Mouse (Mus musculus): ENCODE results near the gene Batf3. TPM values are rescaled to one million over a fixed set of nuclear protein-coding genes. Genes with fewer than 3 reads are reported as not detected.
"Not testable (repeated sequence)": the region's sequence is repeated elsewhere in the genome, so short reads cannot be mapped to it uniquely, and the experiment has no call there.

Gene Batf3
- polyA plus RNA-seq, 1 experiment from 2014 or later, result 12.4 TPM

- H3K27ac ChIP-seq (ENCODE audit: low read depth, low read length), result no peak overlapping the region
- H3K4me3 ChIP-seq (ENCODE audit: low read length), result no peak overlapping the region
- no peaks in the 10 kb centered on the region for H3K4me1 ChIP-seq (ENCODE audit: control insufficient read depth, insufficient read depth, low read length)
- H3K9ac ChIP-seq (ENCODE audit: low read depth, low read length), result no peak overlapping the region
- ATAC-seq (ENCODE audit: low FRiP score, low TSS enrichment), result no peak
- no peak overlapping the region for H3K4me2 ChIP-seq (replicated peaks; ENCODE audit: low read depth, low read length)
- no peaks in the 10 kb centered on the region for H3K36me3 ChIP-seq (ENCODE audit: control insufficient read depth, insufficient read depth, low read length)
- no peaks in the 10 kb centered on the region for H3K27me3 ChIP-seq (ENCODE audit: control insufficient read depth, insufficient read depth, low read length)
- WGBS, result 53% methylated on average over 5 of the region's 5 CpGs
- peaks cover 8% of the 10 kb centered on the region; the same call in 1 of the 2 replicates for H3K9me3 ChIP-seq (ENCODE audit: control insufficient read depth, low read length)
These were observed 35.3 kb downstream of the Batf3 start for GRCm38 (mm10) chr1:191132934-191133333.

GRCm38 (mm10) chr1:191135406-191135805 lies 37.8 kb downstream of the Batf3 start:
- ATAC-seq (ENCODE audit: low FRiP score, low TSS enrichment), result no peak
- Histone ChIP-seq H3K27ac (ENCODE audit: low read depth, low read length) (no peak overlapping the region), H3K4me2 (replicated peaks; ENCODE audit: low read depth, low read length) (no peak overlapping the region), H3K9me3 (ENCODE audit: control insufficient read depth, low read length) (no peaks in the 10 kb centered on the region), H3K4me3 (ENCODE audit: low read length) (no peak overlapping the region), H3K36me3 (ENCODE audit: control insufficient read depth, insufficient read depth, low read length) (no peaks in the 10 kb centered on the region), H3K4me1 (ENCODE audit: control insufficient read depth, insufficient read depth, low read length) (no peaks in the 10 kb centered on the region), H3K9ac (ENCODE audit: low read depth, low read length) (no peak overlapping the region), H3K27me3 (ENCODE audit: control insufficient read depth, insufficient read depth, low read length) (no peaks in the 10 kb centered on the region)
- 48% methylated on average over 4 of the region's 4 CpGs for WGBS

GRCm38 (mm10) chr1:191138436-191138835 lies 40.8 kb downstream of the Batf3 start:
- Histone ChIP-seq H3K9me3 (ENCODE audit: control insufficient read depth, low read length) (no peaks in the 10 kb centered on the region), H3K4me2 (replicated peaks; ENCODE audit: low read depth, low read length) (no peak overlapping the region), H3K4me3 (ENCODE audit: low read length) (no peak overlapping the region), H3K9ac (ENCODE audit: low read depth, low read length) (no peak overlapping the region), H3K36me3 (ENCODE audit: control insufficient read depth, insufficient read depth, low read length) (no peaks in the 10 kb centered on the region), H3K27ac (ENCODE audit: low read depth, low read length) (no peak overlapping the region), H3K27me3 (ENCODE audit: control insufficient read depth, insufficient read depth, low read length) (no peaks in the 10 kb centered on the region), H3K4me1 (ENCODE audit: control insufficient read depth, insufficient read depth, low read length) (no peaks in the 10 kb centered on the region)
- 94% methylated on average over 4 of the region's 4 CpGs for WGBS
- no peak for ATAC-seq (ENCODE audit: low FRiP score, low TSS enrichment)

GRCm38 (mm10) chr1:191138874-191139495 lies 41.3 kb downstream of the Batf3 start:
- 75% methylated on average over 7 of the region's 7 CpGs for WGBS

GRCm38 (mm10) chr1:191140983-191141382 lies 43.3 kb downstream of the Batf3 start:
- ATAC-seq (ENCODE audit: low FRiP score, low TSS enrichment), result no peak
- H3K9ac ChIP-seq (ENCODE audit: low read depth, low read length), result no peak overlapping the region
- 76% methylated on average over 8 of the region's 8 CpGs for WGBS
- H3K36me3 ChIP-seq (ENCODE audit: control insufficient read depth, insufficient read depth, low read length), result no peaks in the 10 kb centered on the region
- H3K9me3 ChIP-seq (ENCODE audit: control insufficient read depth, low read length), result no peaks in the 10 kb centered on the region
- no peak overlapping the region for H3K27ac ChIP-seq (ENCODE audit: low read depth, low read length)
- no peak overlapping the region for H3K4me3 ChIP-seq (ENCODE audit: low read length)
- H3K4me1 ChIP-seq (ENCODE audit: control insufficient read depth, insufficient read depth, low read length), result no peaks in the 10 kb centered on the region
- H3K4me2 ChIP-seq (replicated peaks; ENCODE audit: low read depth, low read length), result no peak overlapping the region
- no peaks in the 10 kb centered on the region for H3K27me3 ChIP-seq (ENCODE audit: control insufficient read depth, insufficient read depth, low read length)

More at GRCm38 (mm10) chr1:191138874-191139495, 41.3 kb downstream of the Batf3 start:
- no peak for ATAC-seq (ENCODE audit: low FRiP score, low TSS enrichment)
- H3K36me3 ChIP-seq (ENCODE audit: control insufficient read depth, insufficient read depth, low read length), result no peaks in the 10 kb centered on the region
- H3K9me3 ChIP-seq (ENCODE audit: control insufficient read depth, low read length), result no peaks in the 10 kb centered on the region
- H3K27me3 ChIP-seq (ENCODE audit: control insufficient read depth, insufficient read depth, low read length), result no peaks in the 10 kb centered on the region
- no peak overlapping the region for H3K4me2 ChIP-seq (replicated peaks; ENCODE audit: low read depth, low read length)
- H3K4me1 ChIP-seq (ENCODE audit: control insufficient read depth, insufficient read depth, low read length), result no peaks in the 10 kb centered on the region
- H3K9ac ChIP-seq (ENCODE audit: low read depth, low read length), result no peak overlapping the region
- H3K27ac ChIP-seq (ENCODE audit: low read depth, low read length), result no peak overlapping the region
- no peak overlapping the region for H3K4me3 ChIP-seq (ENCODE audit: low read length)

- not testable (repeated sequence) for H3K4me3 ChIP-seq (ENCODE audit: low read length); H3K4me2 ChIP-seq (replicated peaks; ENCODE audit: low read depth, low read length); H3K9me3 ChIP-seq (ENCODE audit: control insufficient read depth, low read length); H3K36me3 ChIP-seq (ENCODE audit: control insufficient read depth, insufficient read depth, low read length); H3K27ac ChIP-seq (ENCODE audit: low read depth, low read length); H3K27me3 ChIP-seq (ENCODE audit: control insufficient read depth, insufficient read depth, low read length); H3K4me1 ChIP-seq (ENCODE audit: control insufficient read depth, insufficient read depth, low read length); ATAC-seq (ENCODE audit: low FRiP score, low TSS enrichment); H3K9ac ChIP-seq (ENCODE audit: low read depth, low read length)
- WGBS, result 86% methylated on average over 5 of the region's 5 CpGs
These were observed 51.8 kb downstream of the Batf3 start for GRCm38 (mm10) chr1:191149489-191149888.

- Histone ChIP-seq H3K9me3 (ENCODE audit: control insufficient read depth, low read length) (0 out of 2 replicates have a peak, but pooled peaks cover under 1% of the 10 kb centered on the region), H3K4me3 (ENCODE audit: low read length) (no peak overlapping the region), H3K4me1 (ENCODE audit: control insufficient read depth, insufficient read depth, low read length) (peaks cover 8% of the 10 kb centered on the region), H3K27me3 (ENCODE audit: control insufficient read depth, insufficient read depth, low read length) (no peaks in the 10 kb centered on the region), H3K4me2 (replicated peaks; ENCODE audit: low read depth, low read length) (no peak overlapping the region), H3K27ac (ENCODE audit: low read depth, low read length) (no peak overlapping the region), H3K36me3 (ENCODE audit: control insufficient read depth, insufficient read depth, low read length) (no peaks in the 10 kb centered on the region), H3K9ac (ENCODE audit: low read depth, low read length) (no peak overlapping the region)
- 60% methylated on average over 8 of the region's 8 CpGs for WGBS
- ATAC-seq (ENCODE audit: low FRiP score, low TSS enrichment), result no peak
These were observed 53.4 kb downstream of the Batf3 start for GRCm38 (mm10) chr1:191150924-191151605.

- Histone ChIP-seq H3K4me2 (replicated peaks; ENCODE audit: low read depth, low read length) (no peak overlapping the region), H3K4me1 (ENCODE audit: control insufficient read depth, insufficient read depth, low read length) (peaks cover 8% of the 10 kb centered on the region), H3K27me3 (ENCODE audit: control insufficient read depth, insufficient read depth, low read length) (no peaks in the 10 kb centered on the region), H3K4me3 (ENCODE audit: low read length) (no peak overlapping the region), H3K27ac (ENCODE audit: low read depth, low read length) (no peak overlapping the region), H3K36me3 (ENCODE audit: control insufficient read depth, insufficient read depth, low read length) (no peaks in the 10 kb centered on the region), H3K9ac (ENCODE audit: low read depth, low read length) (no peak overlapping the region), H3K9me3 (ENCODE audit: control insufficient read depth, low read length) (peaks cover 13% of the 10 kb centered on the region; the same call in 1 of the 2 replicates)
- 0 out of 2 replicates have a peak, but pooled peaks have one; percentile 55 for ATAC-seq (ENCODE audit: low FRiP score, low TSS enrichment)
- 18% methylated on average over 4 of the region's 4 CpGs for WGBS
These were observed 55.4 kb downstream of the Batf3 start for GRCm38 (mm10) chr1:191153052-191153451.

GRCm38 (mm10) chr1:191154314-191154713 lies 56.7 kb downstream of the Batf3 start:
- no peak overlapping the region for H3K4me2 ChIP-seq (replicated peaks; ENCODE audit: low read depth, low read length)
- peak overlapping the region; percentile 37; the same call in 1 of the 2 replicates for H3K27ac ChIP-seq (ENCODE audit: low read depth, low read length)
- no peak overlapping the region for H3K4me3 ChIP-seq (ENCODE audit: low read length)
- no peak overlapping the region for H3K9ac ChIP-seq (ENCODE audit: low read depth, low read length)
- peaks cover 8% of the 10 kb centered on the region for H3K4me1 ChIP-seq (ENCODE audit: control insufficient read depth, insufficient read depth, low read length)
- no peaks in the 10 kb centered on the region for H3K36me3 ChIP-seq (ENCODE audit: control insufficient read depth, insufficient read depth, low read length)
- no peak for ATAC-seq (ENCODE audit: low FRiP score, low TSS enrichment)
- WGBS, result 23% methylated on average over 3 of the region's 3 CpGs
- H3K27me3 ChIP-seq (ENCODE audit: control insufficient read depth, insufficient read depth, low read length), result no peaks in the 10 kb centered on the region
- H3K9me3 ChIP-seq (ENCODE audit: control insufficient read depth, low read length), result peaks cover 15% of the 10 kb centered on the region; the same call in 1 of the 2 replicates

All from kidney, embryonic 14.5 days (tissue).